Mouse (Mus musculus) lung, embryonic 14.5 days (tissue): ENCODE results near the gene Oas1f. TPM values are rescaled to one million over a fixed set of nuclear protein-coding genes. Genes with fewer than 3 reads are reported as not detected.
"Not testable (repeated sequence)": the region's sequence is repeated elsewhere in the genome, so short reads cannot be mapped to it uniquely, and the experiment has no call there.

Source experiments
- ATAC-seq: fragments of 200-750 bp; cut with Nextera tagmentation; 2 replicates; pipeline ENCODE4 v1.8.0; 2017; ENCODE audit warnings: mild to moderate bottlenecking, moderate TSS enrichment, moderate library complexity; ENCODE audit not compliant: insufficient read depth
- DNase-seq: peaks from one replicate; pipeline ENCODE4 v3.0.0-alpha.2; 2015
- H3K27ac ChIP-seq: fragments of 300-500 bp; sonication (generic); 2 replicates; pipeline ENCODE4 v1.5.1; 2014; ENCODE audit warnings: low read depth, mild to moderate bottlenecking, moderate library complexity
- H3K27me3 ChIP-seq: fragments of 300-500 bp; sonication (generic); 2 replicates; pipeline ENCODE4 v1.6.1; 2014; ENCODE audit warnings: low read length, control low read depth; ENCODE audit not compliant: insufficient read depth
- H3K36me3 ChIP-seq: fragments of 300-500 bp; sonication (generic); 2 replicates; pipeline ENCODE4 v1.6.1; 2014; ENCODE audit warnings: control low read depth; ENCODE audit not compliant: insufficient read depth
- H3K4me1 ChIP-seq: fragments of 300-500 bp; sonication (generic); 2 replicates; pipeline ENCODE4 v1.6.1; 2014; ENCODE audit warnings: antibody characterized with exemption, control low read depth; ENCODE audit not compliant: insufficient read depth
- H3K4me2 ChIP-seq: fragments of 300-500 bp; sonication (generic); 2 replicates; pipeline ENCODE4 v1.6.1; 2014; ENCODE audit warnings: mild to moderate bottlenecking
- H3K4me3 ChIP-seq: fragments of 300-500 bp; sonication (generic); 2 replicates; pipeline ENCODE4 v1.5.1; 2014; ENCODE audit warnings: low read depth, low read length
- H3K9ac ChIP-seq: fragments of 300-500 bp; sonication (generic); 2 replicates; pipeline ENCODE4 v1.6.1; 2014
- H3K9me3 ChIP-seq: fragments of 300-500 bp; sonication (generic); 2 replicates; pipeline ENCODE4 v1.6.1; 2016; ENCODE audit warnings: low read depth, low read length, control low read depth
- CTCF ChIP-seq: IDR thresholded peaks from 2 replicates; pipeline ENCODE4 v1.5.1; 2016; ENCODE audit warnings: antibody characterized with exemption, low read depth
- WGBS: fragments of 180-500 bp; shearing (Covaris S2); extraction: QIAGEN DNeasy Blood & Tissue Kit; methylation state at CpG from one replicate; pipeline ENCODE4 v1.1.7; 2014; 5-methylcytosine and 5-hydroxymethylcytosine counted together
- polyA plus RNA-seq: library from polyadenylated mRNA; unstranded; fragments of >200 nt; fragmentation: Nextera tagmentation; extraction: Ambion mirVana; gene quantifications from 2 replicates; pipeline ENCODE4 v1.2.1, GENCODE M21; 2014

The Oas1f gene
- not detected in 2 replicates for polyA plus RNA-seq

GRCm38 (mm10) chr5:120847067-120847466, at the start of gene Oas1f:
Gene Oas1f (plus strand): TSS chr5:120847367.
- WGBS = 53% methylated on average over 4 of the region's 4 CpGs
- Histone ChIP-seq H3K4me1 (no peaks in the 10 kb centered on the region), H3K27me3 (no peaks in the 10 kb centered on the region), H3K9me3 (no peaks in the 10 kb centered on the region), H3K4me3 (no peak within 1 kb of the TSS), H3K4me2 (no peak within 1 kb of the TSS), H3K27ac (no peak within 1 kb of the TSS), H3K9ac (no peak within 1 kb of the TSS), H3K36me3 (no peaks in the 10 kb centered on the region)
- ATAC-seq = no peak
- TF ChIP-seq CTCF = no peak
- DNase-seq = no peak

GRCm38 (mm10) chr5:120798147-120798546, 49.0 kb upstream of the Oas1f start:
- not testable (repeated sequence) for H3K9me3 ChIP-seq, H3K27ac ChIP-seq, H3K9ac ChIP-seq, H3K4me2 ChIP-seq, H3K36me3 ChIP-seq, H3K27me3 ChIP-seq, H3K4me1 ChIP-seq, ATAC-seq, H3K4me3 ChIP-seq, DNase-seq
- WGBS = 64% methylated on average over 5 of the region's 5 CpGs

- not testable (repeated sequence) for H3K9ac ChIP-seq, H3K4me2 ChIP-seq, H3K4me1 ChIP-seq, DNase-seq, H3K4me3 ChIP-seq, H3K36me3 ChIP-seq, H3K9me3 ChIP-seq, H3K27me3 ChIP-seq, H3K27ac ChIP-seq, ATAC-seq
- WGBS = 71% methylated on average over 2 of the region's 2 CpGs
Measured at GRCm38 (mm10) chr5:120798943-120799342, 48.2 kb upstream of the Oas1f start.

- no peak overlapping the region for H3K4me3 ChIP-seq
- H3K4me2 ChIP-seq = no peak overlapping the region
- no peaks in the 10 kb centered on the region for H3K36me3 ChIP-seq
- H3K9me3 ChIP-seq = no peaks in the 10 kb centered on the region
- H3K4me1 ChIP-seq = no peaks in the 10 kb centered on the region
- H3K27me3 ChIP-seq = no peaks in the 10 kb centered on the region
- 61% methylated on average over 2 of the region's 2 CpGs for WGBS
- no peak for TF ChIP-seq CTCF
- no peak for DNase-seq
- H3K27ac ChIP-seq = no peak overlapping the region
- no peak for ATAC-seq
- H3K9ac ChIP-seq = no peak overlapping the region
Measured at GRCm38 (mm10) chr5:120803596-120803995, 43.6 kb upstream of the Oas1f start.

GRCm38 (mm10) chr5:120806458-120806857, 40.7 kb upstream of the Oas1f start:
- Histone ChIP-seq H3K9ac (no peak overlapping the region), H3K36me3 (no peaks in the 10 kb centered on the region), H3K9me3 (no peaks in the 10 kb centered on the region), H3K27ac (no peak overlapping the region), H3K4me2 (no peak overlapping the region), H3K4me3 (no peak overlapping the region), H3K4me1 (no peaks in the 10 kb centered on the region), H3K27me3 (no peaks in the 10 kb centered on the region)
- ATAC-seq = no peak
- DNase-seq = peak; percentile 63
- 86% methylated on average over 1 of the region's 1 CpGs for WGBS
- TF ChIP-seq CTCF = peak; percentile 64

GRCm38 (mm10) chr5:120809171-120809570, 38.0 kb upstream of the Oas1f start:
- no peak for TF ChIP-seq CTCF
- 30% methylated on average over 6 of the region's 6 CpGs for WGBS
- DNase-seq = no peak
- H3K27me3 ChIP-seq = no peaks in the 10 kb centered on the region
- H3K9ac ChIP-seq = no peak overlapping the region
- no peak overlapping the region for H3K4me3 ChIP-seq
- no peaks in the 10 kb centered on the region for H3K4me1 ChIP-seq
- no peak overlapping the region for H3K27ac ChIP-seq
- H3K36me3 ChIP-seq = no peaks in the 10 kb centered on the region
- no peak for ATAC-seq
- H3K4me2 ChIP-seq = no peak overlapping the region
- no peaks in the 10 kb centered on the region for H3K9me3 ChIP-seq

GRCm38 (mm10) chr5:120811951-120812819, 35.0 kb upstream of the Oas1f start, which contains the start of gene Oas1c:
Gene Oas1c (minus strand): TSS chr5:120812514.
- DNase-seq (peak; percentile 93), ATAC-seq (peak; percentile 91)
- Histone ChIP-seq H3K4me3 (peak within 1 kb of the TSS; percentile 31), H3K27ac (peak within 1 kb of the TSS; percentile 52; the same call in 1 of the 2 replicates), H3K27me3 (no peaks in the 10 kb centered on the region), H3K9ac (peak within 1 kb of the TSS; percentile 48), H3K4me2 (peak within 1 kb of the TSS; percentile 63), H3K4me1 (no peaks in the 10 kb centered on the region), H3K36me3 (no peaks in the 10 kb centered on the region), H3K9me3 (no peaks in the 10 kb centered on the region)
- WGBS = 6% methylated on average over 18 of the region's 18 CpGs
- TF ChIP-seq CTCF = no peak
